Mouse (Mus musculus) kidney, adult 2 months (tissue): Measurements from ENCODE around the gene Mcrs1. TPM values are rescaled to one million over a fixed set of nuclear protein-coding genes. Genes with fewer than 3 reads are reported as not detected.
A peak's percentile ranks its signal among the peaks of the same experiment; 100 is the strongest.

Experiments used
- DNase-seq: peaks from one replicate; pipeline ENCODE4 v3.0.0; 2021
- H3K27ac ChIP-seq: fragments of 200-500 bp; 2 replicates; pipeline ENCODE4 v1.5.1; 2012; ENCODE audit warnings: low read depth, low read length, control low read depth, inconsistent platforms; ENCODE audit not compliant: insufficient read depth
- H3K27me3 ChIP-seq: fragments of 200-500 bp; replicated peaks from 2 replicates; pipeline ENCODE4 v1.6.1; 2012; ENCODE audit warnings: mild to moderate bottlenecking, moderate library complexity, low read length, inconsistent platforms; ENCODE audit not compliant: control insufficient read depth, insufficient read depth
- H3K36me3 ChIP-seq: fragments of 200-500 bp; 2 replicates; pipeline ENCODE4 v1.6.1; 2012; ENCODE audit warnings: mild to moderate bottlenecking, moderate library complexity, low read length, inconsistent platforms; ENCODE audit not compliant: control insufficient read depth, insufficient read depth
- H3K4me1 ChIP-seq: fragments of 200-500 bp; 2 replicates; pipeline ENCODE4 v1.6.1; 2011; ENCODE audit warnings: low read length; ENCODE audit not compliant: control insufficient read depth, insufficient read depth
- H3K4me3 ChIP-seq: fragments of 200-500 bp; 2 replicates; pipeline ENCODE4 v1.5.1; 2011; ENCODE audit warnings: mild to moderate bottlenecking, low read depth, low read length, control low read depth; ENCODE audit not compliant: insufficient read depth
- CTCF ChIP-seq: fragments of 200-500 bp; conservative IDR thresholded peaks from 2 replicates; pipeline ENCODE4 v1.5.1; 2011; ENCODE audit warnings: low read depth, mild to moderate bottlenecking, control low read depth, low read length, moderate library complexity, mixed read lengths; ENCODE audit not compliant: insufficient read depth, insufficient read length
- POLR2A ChIP-seq: fragments of 200-500 bp; IDR thresholded peaks from one replicate; pipeline ENCODE4 v1.6.1; 2011; ENCODE audit warnings: low read depth, low read length, control low read depth
- WGBS: fragments of 180-500 bp; shearing (Covaris S2); methylation state at CpG from one replicate; pipeline ENCODE4 v1.1.7; 2018; 5-methylcytosine and 5-hydroxymethylcytosine counted together
- polyA plus RNA-seq: library from polyadenylated mRNA; depleted of rRNA; stranded (reverse); fragments of >200 nt; gene quantifications from 2 replicates; pipeline ENCODE4 v1.2.3, GENCODE M21; 2012

Mcrs1 gene
- polyA plus RNA-seq, 1 experiment = 70.6 TPM

DNA sequence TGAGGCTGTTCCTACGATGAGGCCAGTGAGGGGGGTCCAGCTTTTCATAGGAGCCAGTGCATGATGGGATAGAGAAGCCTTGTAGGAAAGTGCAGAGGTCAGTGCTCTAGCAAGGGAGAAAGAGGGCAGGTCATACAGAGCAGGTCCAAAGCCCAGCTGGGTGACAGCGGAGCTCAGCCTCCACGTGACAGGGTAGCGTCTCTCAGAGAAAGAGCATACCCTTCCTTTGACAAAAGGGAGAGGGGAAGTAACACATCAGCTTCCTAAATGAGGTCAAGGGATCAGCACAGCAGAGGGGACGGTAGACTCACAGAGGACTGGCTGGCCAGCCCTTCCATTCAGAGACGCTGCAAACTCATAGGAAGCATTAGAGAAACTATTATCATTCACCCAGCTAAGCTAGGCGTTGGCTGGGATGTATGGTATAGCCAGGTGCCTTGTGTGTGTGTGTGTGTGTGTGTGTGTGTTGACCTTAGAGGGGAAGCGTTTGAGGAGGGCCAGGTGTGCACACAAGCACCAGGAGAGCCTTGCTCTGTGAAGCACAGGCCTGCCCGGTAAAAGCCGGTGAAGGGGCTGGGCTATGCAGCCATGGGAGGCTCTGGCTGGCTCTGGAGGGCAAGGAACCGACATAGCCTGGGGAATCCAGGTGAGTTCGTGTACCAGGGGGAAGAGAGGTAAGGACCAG is 17.3 kb downstream of the Mcrs1 start:
- TF ChIP-seq CTCF = no peak
- TF ChIP-seq POLR2A = no peak

DNA sequence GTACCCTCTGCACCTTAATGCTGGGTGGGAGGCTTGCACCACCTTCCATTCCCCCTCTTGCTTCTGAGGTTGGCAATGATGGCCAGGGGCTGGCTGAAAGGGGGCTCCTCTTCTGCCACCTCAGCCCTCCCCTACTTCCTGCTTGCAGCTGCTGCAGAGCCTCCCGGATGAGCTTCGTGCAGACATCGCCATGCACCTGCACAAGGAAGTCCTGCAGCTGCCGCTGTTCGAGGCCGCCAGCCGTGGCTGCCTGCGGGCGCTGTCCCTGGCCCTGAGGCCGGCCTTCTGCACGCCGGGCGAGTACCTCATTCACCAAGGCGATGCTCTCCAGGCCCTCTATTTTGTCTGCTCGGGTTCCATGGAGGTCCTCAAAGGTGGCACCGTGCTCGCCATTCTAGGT is 18.0 kb downstream of the Mcrs1 start:
- H3K36me3 ChIP-seq = no peaks in the 10 kb centered on the region
- H3K27ac ChIP-seq = no peak overlapping the region
- H3K4me1 ChIP-seq = no peaks in the 10 kb centered on the region
- 58% methylated on average over 17 of the region's 17 CpGs for WGBS
- no peak overlapping the region for H3K4me3 ChIP-seq
- TF ChIP-seq POLR2A (no peak), CTCF (no peak)
- DNase-seq = no peak
- no peaks in the 10 kb centered on the region for H3K27me3 ChIP-seq

More for the DNA sequence above, 17.3 kb downstream of the Mcrs1 start:
- H3K27me3 ChIP-seq = no peaks in the 10 kb centered on the region
- H3K36me3 ChIP-seq = no peaks in the 10 kb centered on the region
- no peaks in the 10 kb centered on the region for H3K4me1 ChIP-seq
- 57% methylated on average over 12 of the region's 12 CpGs for WGBS
- no peak overlapping the region for H3K4me3 ChIP-seq
- H3K27ac ChIP-seq = no peak overlapping the region
- no peak for DNase-seq

DNA sequence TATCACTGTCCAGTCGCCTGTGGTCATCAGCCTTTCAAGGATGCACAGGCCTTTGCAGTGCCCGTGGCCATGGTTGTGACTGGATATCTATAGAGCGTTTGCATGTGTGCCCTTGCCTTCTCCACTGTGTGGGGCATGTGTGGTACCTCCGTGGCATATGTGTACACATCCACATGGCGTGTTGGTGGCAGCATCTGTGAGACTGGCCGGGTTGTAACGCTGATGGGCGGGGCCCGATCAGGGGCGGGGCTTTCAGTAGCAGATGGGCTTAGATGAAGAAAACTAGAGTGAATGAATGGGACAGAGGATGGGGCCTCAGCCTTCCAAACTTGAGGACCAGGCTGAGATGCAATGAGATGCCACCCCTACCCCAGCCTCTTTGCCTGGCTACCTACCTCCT is 19.8 kb downstream of the Mcrs1 start:
- no peak overlapping the region for H3K27ac ChIP-seq
- no peak overlapping the region for H3K4me3 ChIP-seq
- WGBS = 74% methylated on average over 10 of the region's 10 CpGs
- no peak for DNase-seq
- no peaks in the 10 kb centered on the region for H3K36me3 ChIP-seq
- H3K4me1 ChIP-seq = no peaks in the 10 kb centered on the region
- H3K27me3 ChIP-seq = no peaks in the 10 kb centered on the region
- TF ChIP-seq CTCF = no peak
- no peak for TF ChIP-seq POLR2A

DNA sequence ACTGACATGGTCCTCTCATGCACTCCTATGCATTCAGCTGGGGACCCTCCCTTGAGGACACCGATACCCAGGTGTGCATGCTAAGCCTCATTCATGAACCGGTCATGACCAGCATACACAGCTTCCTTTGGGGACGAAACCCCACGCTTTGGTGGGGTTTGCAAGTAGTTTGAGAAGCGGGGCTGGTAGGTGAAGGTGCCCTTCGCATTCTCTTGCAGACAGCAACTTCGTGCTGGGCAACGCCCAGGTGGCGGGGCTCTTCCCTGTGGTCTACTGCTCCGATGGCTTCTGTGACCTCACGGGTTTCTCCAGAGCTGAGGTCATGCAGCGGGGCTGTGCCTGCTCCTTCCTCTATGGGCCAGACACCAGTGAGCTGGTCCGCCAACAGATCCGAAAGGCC is 25.7 kb downstream of the Mcrs1 start:
- DNase-seq = no peak
- Histone ChIP-seq H3K27ac (no peak overlapping the region), H3K27me3 (peaks cover 7% of the 10 kb centered on the region), H3K4me1 (no peaks in the 10 kb centered on the region), H3K4me3 (no peak overlapping the region), H3K36me3 (no peaks in the 10 kb centered on the region)
- TF ChIP-seq POLR2A = no peak
- TF ChIP-seq CTCF = no peak
- whole genome bisulfite sequencing = 45% methylated on average over 14 of the region's 14 CpGs

DNA sequence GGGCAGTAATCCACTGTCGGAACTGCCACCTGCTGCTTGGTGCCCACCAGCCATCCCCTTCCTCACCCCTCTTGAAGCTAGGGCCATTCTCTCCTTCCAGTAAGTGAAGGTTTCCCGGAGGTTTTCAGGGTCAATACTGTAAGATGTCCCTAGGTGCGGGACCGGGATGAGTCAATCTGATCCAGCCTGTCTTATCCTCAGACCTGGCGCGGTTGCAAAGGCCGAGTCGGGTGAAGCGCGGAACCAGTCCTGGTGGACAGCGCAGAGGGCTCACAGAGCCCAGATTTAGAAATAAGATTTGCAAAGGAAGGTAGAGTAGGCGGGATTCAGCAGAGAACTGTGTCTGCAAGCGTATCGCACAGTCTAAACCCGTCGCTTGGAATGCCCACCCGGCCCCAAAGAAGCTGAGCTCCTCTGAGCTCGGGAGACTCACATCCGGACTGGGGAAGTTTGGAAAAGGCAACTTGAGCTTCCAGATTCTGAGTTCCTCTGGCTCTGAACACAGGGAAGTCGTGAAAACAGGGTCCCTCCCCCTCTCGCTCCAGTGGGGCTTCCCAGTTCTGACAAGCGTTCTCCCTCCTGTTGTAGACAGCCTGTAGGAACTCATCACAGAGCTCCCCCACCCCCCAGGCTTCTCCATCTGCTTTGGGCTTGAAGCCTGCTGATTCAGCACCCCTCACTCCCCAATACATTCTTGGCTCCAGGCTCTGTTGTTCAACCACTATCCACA is 26.5 kb downstream of the Mcrs1 start:
- Histone ChIP-seq H3K4me3 (no peak overlapping the region), H3K27ac (no peak overlapping the region), H3K27me3 (peaks cover 7% of the 10 kb centered on the region), H3K36me3 (no peaks in the 10 kb centered on the region), H3K4me1 (no peaks in the 10 kb centered on the region)
- TF ChIP-seq POLR2A (no peak), CTCF (no peak)
- no peak for DNase-seq
- WGBS = 4% methylated on average over 22 of the region's 22 CpGs

DNA sequence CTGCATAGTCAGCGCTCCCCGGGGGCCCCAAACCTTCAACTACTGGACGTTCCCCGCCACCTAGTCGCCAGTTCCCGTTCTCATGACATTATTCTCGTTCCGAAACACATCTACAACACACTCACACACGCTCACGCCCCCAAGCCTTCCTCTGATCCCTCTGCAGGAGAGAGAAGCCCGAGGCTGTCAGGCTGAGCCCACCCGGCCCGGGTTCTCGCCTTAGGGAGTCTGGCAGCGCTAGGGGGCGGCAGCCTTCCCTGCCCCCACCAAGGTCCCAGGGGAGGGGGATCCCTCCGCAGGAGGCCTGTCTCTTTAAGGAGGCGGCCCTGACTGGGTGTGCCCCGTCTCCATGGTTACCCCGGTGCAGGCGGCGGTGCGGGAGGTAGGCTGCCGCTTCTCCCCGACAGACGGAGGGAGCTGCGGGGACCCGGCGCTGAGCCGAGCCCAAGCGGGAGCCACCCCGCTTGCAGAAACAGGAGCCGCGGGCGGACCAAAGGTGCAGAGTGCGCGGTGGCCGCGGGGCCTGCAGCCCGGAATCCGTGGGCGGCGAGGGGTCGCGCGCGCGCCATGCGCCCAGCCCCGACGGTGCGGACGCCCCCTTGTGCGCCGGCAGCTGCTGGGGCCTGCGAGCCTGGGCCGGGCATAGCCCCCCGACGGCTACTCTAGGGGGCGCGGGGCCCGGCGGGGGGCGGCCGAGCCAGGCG is 27.4 kb downstream of the Mcrs1 start, which contains the start of gene Kcnh3:
Gene Kcnh3 (plus strand): TSS at position 654 of the 704 bp plus-strand sequence.
- TF ChIP-seq CTCF (no peak), POLR2A (no peak)
- H3K36me3 ChIP-seq = no peaks in the 10 kb centered on the region
- no peak within 1 kb of the TSS for H3K27ac ChIP-seq
- peak; percentile 55 for DNase-seq
- peak within 1 kb of the TSS; percentile 33 for H3K4me3 ChIP-seq
- WGBS = under 1% methylated on average over 65 of the region's 66 CpGs
- peaks cover 7% of the 10 kb centered on the region for H3K27me3 ChIP-seq
- H3K4me1 ChIP-seq = no peaks in the 10 kb centered on the region

DNA sequence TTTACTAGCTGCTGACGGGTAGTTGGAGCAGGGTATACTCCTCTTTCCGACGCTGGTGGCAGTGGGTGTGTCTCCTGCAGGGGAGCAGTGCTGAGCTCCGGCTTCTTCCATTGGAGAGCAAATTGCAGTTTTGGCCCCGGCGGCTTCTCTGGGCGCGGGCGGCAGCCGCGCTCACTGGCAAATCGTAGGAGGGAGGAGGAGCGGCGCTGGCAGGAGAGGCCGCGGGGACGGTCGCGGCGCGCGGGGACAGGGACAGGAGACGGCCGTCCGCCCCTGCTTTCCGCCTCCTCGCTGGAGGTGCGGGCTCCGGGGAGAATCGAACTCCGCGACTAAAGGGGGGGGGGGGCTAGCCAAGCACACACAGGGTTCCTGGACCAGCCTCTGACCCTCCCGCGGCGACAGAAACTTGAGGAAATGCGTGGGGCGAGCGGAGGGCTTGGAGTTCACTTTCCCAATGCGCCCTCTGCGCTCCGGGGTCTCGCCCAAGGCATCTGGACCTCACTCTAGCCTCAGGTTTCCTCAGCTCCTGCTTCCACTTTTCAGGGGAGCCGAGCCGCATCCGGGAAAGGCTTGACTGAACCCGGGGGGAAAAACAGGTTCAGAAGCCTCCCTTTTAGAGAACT is 28.1 kb downstream of the Mcrs1 start:
- no peak overlapping the region for H3K27ac ChIP-seq
- peak overlapping the region; percentile 33 for H3K4me3 ChIP-seq
- TF ChIP-seq CTCF (no peak), POLR2A (no peak)
- H3K4me1 ChIP-seq = no peaks in the 10 kb centered on the region
- H3K27me3 ChIP-seq = peaks cover 7% of the 10 kb centered on the region
- H3K36me3 ChIP-seq = no peaks in the 10 kb centered on the region
- WGBS = 2% methylated on average over 46 of the region's 46 CpGs
- peak; percentile 41 for DNase-seq
